Mouse (Mus musculus) thymus, adult 2 months (tissue): Measurements from ENCODE around the gene Msrb2.

Experiments
- CTCF ChIP-seq: fragments of 200-500 bp; IDR thresholded peaks from 2 replicates; pipeline ENCODE4 v1.5.1; 2012; ENCODE audit warnings: mild to moderate bottlenecking, control low read depth, low read length, moderate library complexity, borderline replicate concordance; ENCODE audit not compliant: control insufficient read depth, poor library complexity, insufficient read depth; ENCODE audit errors: extremely low read depth
- POLR2A ChIP-seq: fragments of 200-500 bp; IDR thresholded peaks from 2 replicates; pipeline ENCODE4 v1.6.1; 2012; ENCODE audit warnings: mild to moderate bottlenecking, low read length, control low read depth, moderate library complexity; ENCODE audit not compliant: control insufficient read depth, poor library complexity, insufficient read depth; ENCODE audit errors: extremely low read depth

GRCm38 (mm10) chr2:19373695-19374094 is 2.5 kb downstream of the Msrb2 start:
- TF ChIP-seq CTCF (no peak), POLR2A (no peak)
